Mouse (Mus musculus) frontal cortex, adult (tissue): Measurements from ENCODE around the gene Anxa2.

Experiments
- ATAC-seq: cut with Nextera tagmentation; 2 replicates; pipeline ENCODE4 v1.9.2; 2017; ENCODE audit warnings: mild to moderate bottlenecking, moderate library complexity, mixed read lengths; ENCODE audit not compliant: low TSS enrichment

Anxa2 gene

GRCm38 (mm10) chr9:69458982-69459381 lies 5.6 kb downstream of the Anxa2 start:
- no peak for ATAC-seq

- no peak for ATAC-seq
These were observed 6.5 kb downstream of the Anxa2 start for GRCm38 (mm10) chr9:69459876-69460275.

GRCm38 (mm10) chr9:69463046-69463445 lies 9.6 kb downstream of the Anxa2 start:
- no peak for ATAC-seq

GRCm38 (mm10) chr9:69464109-69464756 lies 10.8 kb downstream of the Anxa2 start:
- ATAC-seq = no peak

- no peak for ATAC-seq
These were observed 12.7 kb downstream of the Anxa2 start for GRCm38 (mm10) chr9:69466098-69466497.

GRCm38 (mm10) chr9:69467310-69467939 lies 14.0 kb downstream of the Anxa2 start:
- ATAC-seq = no peak

- ATAC-seq = no peak
These were observed 15.6 kb downstream of the Anxa2 start for GRCm38 (mm10) chr9:69468991-69469390.

GRCm38 (mm10) chr9:69470362-69470761 lies 16.9 kb downstream of the Anxa2 start:
- ATAC-seq = no peak

GRCm38 (mm10) chr9:69470921-69471320 lies 17.5 kb downstream of the Anxa2 start:
- no peak for ATAC-seq

GRCm38 (mm10) chr9:69472724-69473123 lies 19.3 kb downstream of the Anxa2 start:
- no peak for ATAC-seq

- ATAC-seq = no peak
These were observed 22.5 kb downstream of the Anxa2 start for GRCm38 (mm10) chr9:69475873-69476272.

- ATAC-seq = no peak
These were observed 23.9 kb downstream of the Anxa2 start for GRCm38 (mm10) chr9:69477195-69477823.

GRCm38 (mm10) chr9:69477824-69478222 lies 24.4 kb downstream of the Anxa2 start:
- no peak for ATAC-seq

GRCm38 (mm10) chr9:69480344-69480743 lies 26.9 kb downstream of the Anxa2 start:
- peak; percentile 93 for ATAC-seq

- ATAC-seq = no peak
These were observed 30.4 kb downstream of the Anxa2 start for GRCm38 (mm10) chr9:69483811-69484210.

GRCm38 (mm10) chr9:69486140-69486539 lies 32.7 kb downstream of the Anxa2 start:
- ATAC-seq = no peak

- no peak for ATAC-seq
These were observed 35.1 kb downstream of the Anxa2 start for GRCm38 (mm10) chr9:69488510-69488909.

- ATAC-seq = peak; percentile 77; the same call in 1 of the 2 replicates
These were observed 35.6 kb downstream of the Anxa2 start for GRCm38 (mm10) chr9:69488972-69489371.

- no peak for ATAC-seq
These were observed 39.4 kb downstream of the Anxa2 start for GRCm38 (mm10) chr9:69492809-69493208.

GRCm38 (mm10) chr9:69502504-69502903 lies 49.1 kb downstream of the Anxa2 start:
- ATAC-seq = peak; percentile 82

GRCm38 (mm10) chr9:69505611-69506010 lies 52.2 kb downstream of the Anxa2 start:
- no peak for ATAC-seq

GRCm38 (mm10) chr9:69507206-69507605 lies 53.8 kb downstream of the Anxa2 start:
- ATAC-seq = no peak

- no peak for ATAC-seq
These were observed 54.6 kb downstream of the Anxa2 start for GRCm38 (mm10) chr9:69508016-69508415.
